Mouse (Mus musculus) lung, postnatal 25 days (tissue): Measurements from ENCODE around the gene Rpl23a.

Experiments
- DNase-seq: peaks from one replicate; pipeline ENCODE4 v3.0.0; 2022; ENCODE audit warnings: low spot score

Gene Rpl23a

GRCm38 (mm10) chr11:78183884-78184514 lies 615 bp upstream of the Rpl23a start:
- no peak for DNase-seq

GRCm38 (mm10) chr11:78182450-78182849 lies 934 bp downstream of the Rpl23a start:
- no peak for DNase-seq

GRCm38 (mm10) chr11:78181830-78182357 lies 1.5 kb downstream of the Rpl23a start:
- DNase-seq, result no peak

GRCm38 (mm10) chr11:78180081-78180761 lies 3.2 kb downstream of the Rpl23a start:
- DNase-seq, result no peak

- DNase-seq, result no peak
Measured at GRCm38 (mm10) chr11:78179438-78179999, 3.9 kb downstream of the Rpl23a start.

GRCm38 (mm10) chr11:78178859-78179437 lies 4.4 kb downstream of the Rpl23a start:
- DNase-seq, result peak; percentile 70

GRCm38 (mm10) chr11:78177903-78178858 lies 5.2 kb downstream of the Rpl23a start:
- peak; percentile 97 for DNase-seq

GRCm38 (mm10) chr11:78177437-78177836 lies 5.9 kb downstream of the Rpl23a start:
- peak; percentile 71 for DNase-seq

GRCm38 (mm10) chr11:78176905-78177331 lies 6.5 kb downstream of the Rpl23a start:
- DNase-seq, result peak; percentile 29

GRCm38 (mm10) chr11:78176402-78176862 lies 7.0 kb downstream of the Rpl23a start, which contains the start of the genes Nek8 and Tlcd1:
Gene Nek8 (minus strand): TSS chr11:78176675.
Gene Tlcd1 (plus strand): TSS chr11:78176711.
- DNase-seq, result peak; percentile 94

GRCm38 (mm10) chr11:78175771-78176401 lies 7.5 kb downstream of the Rpl23a start:
- DNase-seq, result no peak

GRCm38 (mm10) chr11:78174506-78174905 lies 8.9 kb downstream of the Rpl23a start:
- no peak for DNase-seq

GRCm38 (mm10) chr11:78172748-78173383 lies 10.5 kb downstream of the Rpl23a start:
- peak; percentile 64 for DNase-seq

GRCm38 (mm10) chr11:78172034-78172747 lies 11.2 kb downstream of the Rpl23a start:
- DNase-seq, result no peak

GRCm38 (mm10) chr11:78171328-78171727 lies 12.1 kb downstream of the Rpl23a start:
- DNase-seq, result no peak

- DNase-seq, result no peak
Measured at GRCm38 (mm10) chr11:78170306-78170705, 13.1 kb downstream of the Rpl23a start.

- DNase-seq, result peak; percentile 36
Measured at GRCm38 (mm10) chr11:78168541-78169468, 14.6 kb downstream of the Rpl23a start.

GRCm38 (mm10) chr11:78167257-78167959 lies 16.0 kb downstream of the Rpl23a start:
- DNase-seq, result no peak
